Mouse (Mus musculus) brown adipose tissue, adult 24 weeks (tissue): ENCODE data around the gene Nudt9. TPM values are rescaled to one million over a fixed set of nuclear protein-coding genes. Genes with fewer than 3 reads are reported as not detected.

Experiments
- H3K27ac ChIP-seq: fragments of 200-500 bp; replicated peaks from 2 replicates; pipeline ENCODE4 v1.5.1; 2012; ENCODE audit warnings: low read depth, mild to moderate bottlenecking, low read length
- H3K4me1 ChIP-seq: fragments of 200-500 bp; 2 replicates; pipeline ENCODE4 v1.6.1; 2012; ENCODE audit warnings: low read length, mixed read lengths; ENCODE audit not compliant: control insufficient read depth, insufficient read depth, insufficient read length
- H3K4me3 ChIP-seq: fragments of 200-500 bp; 2 replicates; pipeline ENCODE4 v1.5.1; 2012; ENCODE audit warnings: low read depth, mild to moderate bottlenecking, low read length, moderate library complexity; ENCODE audit not compliant: insufficient read depth
- polyA plus RNA-seq: library from polyadenylated mRNA; stranded (reverse); fragments of >200 nt; gene quantifications from 2 replicates; pipeline ENCODE4 v1.2.4, GENCODE M21; 2012; ENCODE audit not compliant: missing spikeins, insufficient read depth, insufficient read length

Nudt9 gene
- polyA plus RNA-seq, result 57.0 and 62.7 TPM in 2 replicates

DNA sequence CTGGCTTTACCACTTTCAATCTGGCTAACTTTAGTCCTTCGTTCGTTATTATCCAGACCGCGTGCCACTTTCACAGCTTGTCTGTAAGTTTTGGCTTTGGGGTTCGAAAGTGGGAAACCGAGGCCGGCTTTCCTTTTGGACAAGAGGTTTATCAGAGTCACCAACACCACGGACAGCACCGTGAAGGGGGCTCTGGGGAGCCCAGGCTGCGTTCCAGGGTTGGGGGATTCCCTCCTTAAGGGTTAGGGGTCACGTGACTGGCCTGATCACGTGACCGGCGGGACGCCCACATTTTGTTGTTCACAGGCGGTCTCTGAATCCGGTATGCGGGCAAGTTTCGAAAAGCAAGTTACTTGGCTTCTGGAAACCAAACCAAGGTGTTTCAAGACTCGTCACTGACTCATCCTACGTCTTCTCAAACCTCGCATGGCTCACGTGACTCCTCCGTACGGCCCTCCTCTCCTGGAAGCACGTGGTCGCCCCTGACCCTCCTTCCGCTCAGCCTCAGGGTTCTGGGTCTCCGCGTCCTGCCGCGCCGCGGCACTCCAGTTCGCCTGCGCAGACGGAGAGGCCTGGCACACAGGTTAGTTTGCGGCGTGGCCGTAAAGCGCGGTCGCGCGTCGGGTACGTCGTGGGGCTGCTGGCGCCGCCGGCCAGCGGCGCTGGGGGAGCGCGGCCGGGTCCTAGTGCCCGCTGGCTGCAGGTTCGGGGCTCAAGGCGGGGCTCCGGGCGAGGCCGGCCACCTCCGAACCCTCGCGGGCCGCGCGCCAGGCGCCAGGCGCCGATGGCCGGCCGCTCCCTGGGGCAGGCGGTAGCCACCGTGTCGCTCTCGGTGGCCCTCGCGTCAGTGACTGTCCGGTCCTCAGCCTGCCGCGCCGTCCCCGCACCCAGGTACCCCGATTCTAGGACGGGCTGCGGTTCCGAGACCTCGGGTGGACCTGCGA is at the start of gene Nudt9:
TSS of gene Nudt9 (plus strand) at position 51 of the 944 bp plus-strand sequence.
- peak within 1 kb of the TSS; percentile 95 for H3K27ac ChIP-seq

DNA sequence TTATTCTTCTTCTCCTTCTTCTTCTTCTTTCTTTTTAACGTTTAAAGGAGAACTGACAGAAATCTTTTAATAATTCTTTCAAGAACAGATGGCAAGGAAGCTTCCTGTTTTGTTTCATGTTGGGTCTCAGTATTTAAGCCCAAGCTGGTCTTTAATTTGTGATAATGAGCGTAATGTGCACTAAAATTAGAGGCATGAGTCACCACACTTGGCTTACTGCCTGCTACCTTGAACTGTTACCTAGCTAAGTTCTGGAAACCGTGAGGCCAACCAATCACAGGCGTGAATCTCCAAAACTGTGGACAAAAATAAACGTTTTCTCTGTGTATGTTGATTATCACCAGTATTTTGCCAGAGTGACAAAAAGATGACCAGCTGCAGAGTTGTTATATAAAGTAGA is 47.4 kb upstream of the Nudt9 start:
- peaks cover 3% of the 10 kb centered on the region; the same call in 1 of the 2 replicates for H3K4me1 ChIP-seq
- H3K27ac ChIP-seq, result peak overlapping the region; percentile 79
- H3K4me3 ChIP-seq, result no peak overlapping the region

More for the DNA sequence above, at the start of gene Nudt9:
- Histone ChIP-seq H3K4me3 (peak within 1 kb of the TSS; percentile 78), H3K4me1 (peaks cover 7% of the 10 kb centered on the region; the same call in 1 of the 2 replicates)

DNA sequence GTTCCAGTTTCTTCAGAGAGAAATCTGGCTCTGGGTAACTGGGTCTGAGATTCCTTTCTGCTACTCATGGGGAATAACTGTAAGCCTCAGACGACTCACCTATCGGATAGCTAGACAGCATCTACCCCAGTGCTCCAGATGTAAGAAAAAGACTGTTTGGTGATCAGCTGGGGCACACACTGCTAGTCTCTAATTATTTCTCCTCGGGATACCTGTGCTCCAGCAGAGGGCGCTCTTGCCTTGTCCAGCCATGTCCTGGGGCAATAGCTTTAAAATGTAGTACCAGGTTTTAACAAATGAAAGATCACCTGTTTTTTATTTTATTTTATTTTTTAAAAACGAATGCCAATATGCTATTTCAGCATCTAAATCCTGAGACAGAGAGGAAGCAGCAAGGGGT is 46.4 kb upstream of the Nudt9 start:
- peaks cover 3% of the 10 kb centered on the region; the same call in 1 of the 2 replicates for H3K4me1 ChIP-seq
- no peak overlapping the region for H3K4me3 ChIP-seq
- H3K27ac ChIP-seq, result 0 out of 2 replicates have a peak overlapping the region, but pooled peaks have one; percentile 25

DNA sequence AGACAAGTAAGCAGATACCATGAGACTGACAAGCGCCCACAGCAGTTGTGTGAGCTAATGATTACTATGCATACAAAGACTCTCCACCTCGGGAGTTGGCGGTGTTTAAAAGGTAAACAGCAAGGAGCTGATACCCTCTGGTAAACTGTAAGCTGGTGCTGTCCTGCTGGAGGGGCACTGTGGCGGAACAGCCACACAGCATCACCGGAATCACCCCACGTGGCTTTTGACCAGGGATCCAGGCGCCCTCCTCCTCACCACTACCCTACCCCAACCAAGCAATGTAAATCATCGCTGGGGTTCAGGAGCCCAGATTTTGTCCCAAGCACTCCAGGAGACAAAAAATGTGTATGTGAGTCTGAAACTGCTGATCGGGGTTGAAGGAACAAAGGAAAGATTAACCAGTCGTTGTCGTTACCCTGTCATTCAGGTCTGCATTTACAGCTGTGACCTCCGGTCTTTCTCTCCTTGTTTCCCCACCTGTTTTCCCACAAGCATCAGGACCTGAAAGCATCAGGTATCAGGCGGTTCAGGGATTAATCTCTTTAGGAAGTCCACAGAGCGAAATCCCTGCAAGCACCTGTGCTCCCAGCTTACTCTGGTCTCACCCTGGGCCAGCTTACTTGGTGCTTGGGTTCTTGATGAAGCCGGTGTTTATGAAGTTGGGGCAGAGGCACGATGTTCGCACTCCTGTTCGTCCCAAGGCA is 43.4 kb upstream of the Nudt9 start:
- Histone ChIP-seq H3K4me3 (no peak overlapping the region), H3K4me1 (peaks cover 3% of the 10 kb centered on the region; the same call in 1 of the 2 replicates), H3K27ac (no peak overlapping the region)

DNA sequence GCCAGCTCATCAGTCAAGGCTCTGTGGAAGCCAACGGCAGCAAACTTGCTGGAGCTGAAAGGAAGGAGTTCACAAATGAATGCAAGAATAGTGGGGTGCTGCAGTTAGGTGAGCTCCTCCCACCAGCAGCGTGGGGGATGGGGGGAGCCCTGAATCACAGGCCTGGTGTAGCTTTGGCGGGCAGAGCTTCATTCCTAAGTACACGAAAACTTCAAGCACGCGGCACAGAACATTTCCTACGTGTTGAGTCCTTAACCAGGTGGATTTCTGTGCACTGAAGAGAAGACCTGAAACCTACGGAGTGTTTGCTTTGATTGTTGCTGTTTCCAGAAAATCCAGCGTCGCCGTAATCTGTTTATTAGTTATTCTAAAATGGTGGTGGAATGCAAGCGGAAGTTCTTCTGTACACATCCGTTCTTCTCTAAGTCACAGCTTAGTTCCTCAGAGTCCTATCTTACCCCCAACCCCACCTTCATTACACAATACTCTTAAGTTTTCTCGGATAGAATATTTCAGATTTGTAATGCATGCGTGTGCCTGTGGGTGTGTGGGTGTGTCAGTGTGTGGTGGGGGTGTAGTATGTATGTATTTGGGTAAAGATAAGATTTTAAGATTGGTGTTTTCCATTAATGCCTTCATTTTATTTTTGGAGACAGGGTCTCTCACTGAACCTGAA is 42.7 kb upstream of the Nudt9 start:
- Histone ChIP-seq H3K4me3 (no peak overlapping the region), H3K4me1 (no peaks in the 10 kb centered on the region), H3K27ac (no peak overlapping the region)

DNA sequence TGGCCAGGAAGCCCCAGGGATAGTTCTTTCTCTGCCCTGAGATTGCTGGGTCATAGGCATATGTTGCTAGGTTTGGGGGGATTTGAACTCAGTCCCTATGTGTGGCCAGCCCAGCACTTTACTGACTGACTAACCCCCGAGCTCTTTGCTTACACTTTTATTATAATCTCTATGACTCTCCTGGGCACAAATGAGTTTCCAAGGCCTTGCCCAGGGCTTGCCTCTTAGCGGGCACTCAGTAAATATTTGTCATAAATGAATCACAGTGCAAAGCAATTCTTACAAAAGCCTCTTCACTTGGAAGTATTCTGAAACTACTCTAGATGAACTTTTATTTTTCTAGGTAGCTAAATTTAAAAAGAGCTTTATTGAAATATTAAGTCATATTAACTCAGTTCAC is 42.2 kb upstream of the Nudt9 start:
- Histone ChIP-seq H3K27ac (no peak overlapping the region), H3K4me3 (no peak overlapping the region), H3K4me1 (no peaks in the 10 kb centered on the region)

DNA sequence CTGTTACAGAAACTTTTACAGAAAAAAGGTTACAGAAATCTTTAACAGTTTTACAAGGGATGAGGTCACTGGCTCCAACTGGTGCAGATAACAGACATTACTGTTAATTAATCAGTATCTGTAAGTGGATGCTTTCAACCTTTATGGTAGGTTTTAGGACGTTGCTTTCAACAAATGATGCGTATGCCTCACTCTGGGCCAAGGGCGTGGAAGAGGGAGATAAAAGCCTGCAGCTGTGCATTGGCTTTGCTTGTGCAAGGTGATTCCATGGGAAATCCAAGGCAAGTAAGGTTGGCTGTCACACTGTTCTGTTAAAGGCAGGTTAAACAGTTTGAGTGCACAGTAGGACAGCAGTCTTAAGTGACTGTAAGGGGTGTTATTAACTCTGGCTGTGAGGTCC is 39.3 kb upstream of the Nudt9 start:
- no peak overlapping the region for H3K4me3 ChIP-seq
- no peak overlapping the region for H3K27ac ChIP-seq
- H3K4me1 ChIP-seq, result no peaks in the 10 kb centered on the region

DNA sequence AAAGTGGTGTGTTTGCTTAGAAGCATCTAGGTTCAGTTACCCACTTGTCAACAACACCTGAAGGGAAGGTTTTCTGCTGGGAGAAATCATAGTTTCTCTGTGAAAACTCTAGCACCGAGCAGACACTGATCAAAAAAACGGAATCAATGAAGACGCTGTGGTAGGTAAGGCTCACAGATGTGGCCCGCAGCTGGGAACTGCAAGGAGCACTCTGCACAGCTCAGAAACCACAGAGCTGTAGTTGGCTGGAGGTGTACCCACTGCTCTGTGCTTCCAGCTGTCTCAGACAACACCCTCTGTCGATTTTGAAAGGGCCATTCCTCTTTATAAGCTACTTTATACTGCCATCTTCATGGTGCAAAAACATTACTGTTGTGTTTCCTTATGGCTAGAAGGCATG is 38.3 kb upstream of the Nudt9 start:
- no peak overlapping the region for H3K4me3 ChIP-seq
- H3K27ac ChIP-seq, result no peak overlapping the region
- H3K4me1 ChIP-seq, result no peaks in the 10 kb centered on the region

DNA sequence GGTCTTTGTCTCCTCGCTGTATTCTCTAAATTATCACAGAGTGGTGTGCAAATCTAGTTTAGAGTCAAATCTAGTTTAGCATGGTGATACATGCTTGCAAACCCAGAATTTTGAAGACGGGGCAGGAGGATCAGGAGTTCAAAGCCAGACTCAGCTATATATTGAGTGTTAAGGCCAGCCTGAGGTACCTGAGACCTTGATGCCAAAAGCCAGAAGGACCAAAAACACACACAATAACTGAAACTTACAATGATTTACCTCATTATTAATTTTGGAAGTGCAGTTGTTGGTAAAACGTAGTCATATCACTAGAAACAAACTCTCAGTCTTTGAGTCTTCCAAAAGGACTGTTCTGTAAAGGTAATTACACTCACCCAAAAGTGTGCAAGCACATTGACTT is 36.7 kb upstream of the Nudt9 start:
- Histone ChIP-seq H3K27ac (no peak overlapping the region), H3K4me3 (no peak overlapping the region), H3K4me1 (no peaks in the 10 kb centered on the region)

DNA sequence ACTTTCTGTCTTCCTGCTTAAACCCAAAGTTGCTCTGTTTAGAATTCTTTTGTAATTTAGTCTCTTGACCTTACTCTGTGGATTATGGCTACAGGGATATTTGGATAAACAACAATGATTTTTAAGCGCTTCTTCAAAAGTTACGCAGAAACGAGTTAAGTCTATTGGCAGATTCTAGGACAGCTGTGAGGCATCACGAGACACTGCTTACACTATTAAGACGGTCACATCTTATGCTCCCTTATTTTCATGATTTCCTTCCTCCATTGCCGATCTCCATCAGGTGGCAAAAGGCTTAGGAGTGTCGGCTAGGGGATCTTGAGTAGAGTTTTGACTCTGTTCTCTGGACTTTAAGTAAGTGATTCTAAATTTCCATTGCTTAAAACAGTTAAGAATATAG is 35.8 kb upstream of the Nudt9 start:
- Histone ChIP-seq H3K4me1 (no peaks in the 10 kb centered on the region), H3K4me3 (no peak overlapping the region), H3K27ac (no peak overlapping the region)

DNA sequence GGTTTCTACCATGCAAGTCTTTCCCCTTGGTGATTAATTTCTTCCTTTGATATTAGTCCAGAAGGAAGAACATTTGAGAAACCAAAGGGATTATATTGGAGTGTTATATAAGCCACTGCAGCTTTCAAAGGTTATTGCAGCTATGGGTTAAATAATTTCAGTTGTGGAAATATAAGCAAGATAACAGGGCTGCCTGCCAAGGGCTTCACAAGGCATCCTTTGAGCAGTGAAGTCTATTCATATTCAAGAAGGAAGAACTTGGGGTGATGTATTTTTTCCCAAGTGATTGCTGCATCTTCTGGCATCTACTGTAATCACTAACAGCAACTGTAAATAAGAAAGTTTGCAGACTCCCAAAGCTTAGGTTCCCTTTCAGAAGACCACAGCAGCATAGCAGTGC is 34.7 kb upstream of the Nudt9 start:
- no peaks in the 10 kb centered on the region for H3K4me1 ChIP-seq
- no peak overlapping the region for H3K27ac ChIP-seq
- H3K4me3 ChIP-seq, result no peak overlapping the region

DNA sequence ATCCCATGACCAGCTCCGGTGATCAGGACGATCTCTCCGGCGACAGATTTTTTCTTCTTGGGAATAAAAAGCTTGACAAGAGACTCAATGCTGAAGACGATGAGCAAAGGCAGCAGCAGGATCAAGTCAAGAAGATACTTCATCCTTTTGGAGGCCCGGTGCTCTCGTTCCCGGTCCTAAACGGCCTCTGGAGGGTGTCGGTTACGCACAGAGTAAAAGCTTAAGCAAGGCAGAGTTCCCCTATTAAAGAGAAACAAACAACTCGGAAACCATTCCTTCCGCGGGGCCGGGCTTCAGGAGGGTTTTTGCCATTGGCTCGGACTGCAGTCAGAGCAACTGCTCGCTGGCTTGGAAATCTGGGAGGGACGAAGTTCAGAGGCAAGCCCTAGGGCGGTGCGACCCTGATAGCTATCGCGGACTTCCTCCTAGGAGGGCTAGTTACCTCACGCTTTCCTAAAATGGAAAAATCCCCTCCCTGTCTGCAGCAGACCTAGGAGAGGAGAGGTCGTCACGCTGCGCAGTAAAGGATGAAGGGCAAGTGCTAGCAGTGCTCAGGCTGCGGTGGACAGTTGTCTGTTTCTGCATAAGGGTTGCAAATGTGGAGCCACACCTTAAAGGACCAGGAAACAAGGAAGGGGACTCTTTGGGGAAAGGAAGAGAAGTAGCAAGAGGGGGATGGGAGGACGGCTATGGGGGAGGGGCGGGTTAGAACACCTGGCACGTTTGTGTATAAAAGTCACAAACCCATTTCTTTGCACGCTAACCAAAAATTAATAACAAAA is 24.3 kb upstream of the Nudt9 start, which contains the start of gene Hsd17b11:
TSS of gene Hsd17b11 (minus strand) at position 323 of the 782 bp plus-strand sequence.
- Histone ChIP-seq H3K27ac (peak within 1 kb of the TSS; percentile 92), H3K4me3 (peak within 1 kb of the TSS; percentile 74), H3K4me1 (peaks cover 17% of the 10 kb centered on the region)

DNA sequence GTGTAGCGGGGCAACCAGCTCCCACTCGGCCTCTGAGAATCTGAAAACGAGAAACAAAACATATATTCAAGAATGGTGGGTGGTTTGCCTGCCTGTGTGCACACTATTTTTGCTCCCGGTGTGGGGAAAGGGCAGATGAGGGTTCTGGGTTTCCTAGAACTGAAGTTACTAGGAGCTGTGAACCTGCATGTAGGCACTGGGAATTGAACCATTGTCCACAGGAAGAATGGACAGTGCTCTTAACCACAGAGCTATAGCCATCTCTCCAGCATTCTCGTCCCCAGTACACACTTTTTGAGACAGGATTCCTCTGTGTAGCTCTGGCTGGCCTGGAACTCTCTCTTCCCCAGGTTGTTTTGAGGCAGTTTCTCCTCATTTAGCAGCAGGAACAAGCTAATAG is 23.5 kb upstream of the Nudt9 start:
- H3K4me3 ChIP-seq, result peak overlapping the region; percentile 74; the same call in 1 of the 2 replicates
- peaks cover 17% of the 10 kb centered on the region for H3K4me1 ChIP-seq
- peak overlapping the region; percentile 83 for H3K27ac ChIP-seq

DNA sequence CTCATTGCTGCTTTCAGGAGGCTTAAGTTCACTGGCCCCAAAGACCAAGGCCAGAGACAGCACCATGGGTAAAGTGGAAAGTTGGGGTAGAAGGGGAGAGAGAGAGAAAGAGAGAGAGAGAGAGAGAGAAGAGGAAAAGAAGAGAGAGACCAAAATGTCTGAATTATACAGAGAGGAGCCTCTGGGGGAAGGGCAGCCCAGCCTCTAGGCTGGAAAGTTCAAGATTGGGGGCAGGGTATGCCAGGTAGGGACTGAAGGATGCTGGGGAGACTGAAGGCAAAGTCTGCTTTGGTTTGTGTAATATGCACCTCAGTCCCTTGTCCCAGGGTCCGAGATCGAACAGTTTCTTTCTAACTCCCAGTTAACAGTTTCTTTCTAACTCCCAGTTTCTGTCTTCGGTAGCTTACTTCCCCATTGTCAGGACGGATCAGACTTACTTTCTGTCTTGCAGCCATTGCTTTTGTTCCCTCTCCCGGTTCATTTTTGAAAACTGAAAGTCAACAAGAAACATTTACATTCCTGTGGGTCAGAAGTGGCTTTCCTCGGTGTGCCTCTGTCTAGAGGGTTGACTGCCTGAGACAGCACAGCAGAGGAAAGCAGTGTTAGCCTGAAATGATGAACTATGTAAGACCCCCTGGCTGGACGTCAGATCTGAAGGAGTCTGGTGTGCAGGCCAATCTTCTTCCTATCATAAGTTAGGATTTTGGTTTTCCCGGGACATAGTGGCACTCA is 22.7 kb upstream of the Nudt9 start:
- H3K4me1 ChIP-seq, result peaks cover 17% of the 10 kb centered on the region
- H3K4me3 ChIP-seq, result no peak overlapping the region
- H3K27ac ChIP-seq, result peak overlapping the region; percentile 67
